Mouse (Mus musculus) adrenal gland, adult (tissue): ENCODE results near the gene Cenpb.

Experiments used
- DNase-seq, 2 experiments: peaks; one replicate each; pipeline ENCODE4 v3.0.0; 2022 to 2023; ENCODE audit warnings: low spot score in 1 of 2; ENCODE audit not compliant: inconsistent age in 2 of 2

The Cenpb gene

DNA sequence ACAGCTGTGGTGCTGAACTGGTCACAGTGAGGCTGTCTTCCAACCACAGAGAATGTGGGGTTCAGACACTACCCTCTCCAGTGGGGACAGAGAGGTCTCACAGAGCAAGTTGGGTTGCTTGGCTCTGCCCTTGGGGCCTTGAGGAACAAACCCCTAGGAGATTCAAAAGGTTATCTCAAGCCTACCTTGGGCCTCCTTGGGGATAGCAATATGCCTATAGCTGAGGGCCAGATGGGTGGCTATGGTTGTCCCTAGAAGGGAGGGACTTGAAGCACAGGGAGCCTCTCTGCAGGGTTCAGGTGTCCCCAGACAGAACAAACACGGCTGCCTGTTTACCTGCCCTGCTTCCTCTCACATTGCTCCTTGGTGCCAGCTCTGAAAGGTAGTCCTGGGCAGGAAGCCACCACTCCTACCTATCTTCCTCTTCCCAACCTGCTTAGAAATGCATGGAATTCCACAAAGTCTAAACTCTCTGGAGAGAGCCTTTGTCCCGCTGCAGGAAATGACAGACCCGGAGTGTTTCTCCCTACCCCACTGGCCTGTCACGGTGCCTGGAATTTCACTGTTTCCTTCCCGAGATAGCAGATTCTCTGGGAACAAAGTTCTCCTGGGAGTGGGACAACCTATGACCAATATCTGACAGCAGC is 39.9 kb downstream of the Cenpb start:
- peak in 1 of 2 experiments; percentile 4 for DNase-seq

DNA sequence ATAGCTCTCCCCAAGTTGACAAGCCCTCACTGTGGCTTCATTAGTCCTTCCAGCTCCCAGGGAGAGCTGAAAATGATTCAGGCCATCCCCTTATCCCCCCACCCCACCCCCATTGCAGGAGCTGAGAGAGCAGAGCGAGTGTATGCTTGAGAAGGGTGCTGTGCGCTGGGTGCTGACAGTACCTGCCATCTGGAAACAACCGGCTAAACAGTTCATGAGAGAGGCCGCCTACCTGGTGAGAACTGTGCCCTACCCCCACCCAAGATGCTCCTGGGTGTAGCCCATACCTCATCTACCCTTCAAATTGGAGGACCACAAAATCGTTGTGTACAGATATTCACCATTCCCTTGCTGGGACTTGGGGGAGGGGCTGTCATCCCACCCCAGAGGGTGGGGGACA is 40.6 kb downstream of the Cenpb start:
- DNase-seq, result no peak

DNA sequence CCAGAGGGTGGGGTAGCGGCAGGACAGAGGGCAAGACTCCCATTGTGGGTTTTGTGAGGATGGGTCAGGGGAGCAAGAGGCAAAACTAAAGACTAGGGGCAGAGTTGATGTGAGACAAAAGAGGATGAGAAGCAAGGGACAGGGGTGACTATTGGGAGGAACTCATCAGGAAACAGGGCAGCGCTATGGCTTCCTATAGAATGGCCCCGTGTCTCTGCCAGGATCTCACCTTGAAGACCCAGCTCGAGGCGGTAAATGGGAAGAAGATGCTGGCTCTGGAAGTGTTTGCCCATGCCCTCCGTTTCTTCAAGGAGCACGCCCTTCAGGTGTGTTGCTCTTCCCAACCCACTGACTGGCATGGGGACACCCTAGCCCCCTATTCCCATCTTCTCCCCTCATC is 41.1 kb downstream of the Cenpb start:
- no peak for DNase-seq

GRCm38 (mm10) chr2:131138296-131138695 is 41.6 kb downstream of the Cenpb start:
- DNase-seq, result peak in 1 of 2 experiments; percentile 1

GRCm38 (mm10) chr2:131135521-131136139 is 44.2 kb downstream of the Cenpb start:
- peak; percentile 3 to 19 for DNase-seq

DNA sequence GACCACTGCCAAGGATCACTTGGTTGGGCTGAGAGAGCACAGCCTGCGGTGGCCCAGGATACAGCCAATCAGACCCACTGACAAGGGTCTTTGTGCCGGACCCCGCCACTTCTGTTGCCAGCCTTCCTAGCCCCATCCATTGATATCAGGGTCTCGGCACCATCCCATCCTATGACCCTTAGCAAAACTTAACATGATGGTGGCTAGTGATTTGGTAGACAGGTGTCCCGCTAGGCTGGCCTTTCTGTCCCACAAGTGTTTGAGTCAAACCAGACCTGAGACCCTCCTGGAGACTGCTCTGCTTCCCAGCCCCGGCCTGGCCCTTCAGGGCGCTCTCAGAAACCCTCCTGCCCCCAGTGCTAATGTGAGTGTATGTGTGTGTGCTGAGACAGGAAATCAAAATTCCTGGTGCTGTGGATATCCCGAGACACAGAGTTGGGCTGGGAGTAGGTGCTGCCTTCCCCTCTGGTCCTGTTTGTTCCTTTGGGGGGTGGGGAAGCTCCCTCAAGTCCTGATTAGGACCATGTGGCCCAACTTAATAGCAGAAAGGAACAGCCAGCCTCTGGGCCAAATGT is 45.0 kb downstream of the Cenpb start:
- peak; percentile 4 to 18 for DNase-seq

DNA sequence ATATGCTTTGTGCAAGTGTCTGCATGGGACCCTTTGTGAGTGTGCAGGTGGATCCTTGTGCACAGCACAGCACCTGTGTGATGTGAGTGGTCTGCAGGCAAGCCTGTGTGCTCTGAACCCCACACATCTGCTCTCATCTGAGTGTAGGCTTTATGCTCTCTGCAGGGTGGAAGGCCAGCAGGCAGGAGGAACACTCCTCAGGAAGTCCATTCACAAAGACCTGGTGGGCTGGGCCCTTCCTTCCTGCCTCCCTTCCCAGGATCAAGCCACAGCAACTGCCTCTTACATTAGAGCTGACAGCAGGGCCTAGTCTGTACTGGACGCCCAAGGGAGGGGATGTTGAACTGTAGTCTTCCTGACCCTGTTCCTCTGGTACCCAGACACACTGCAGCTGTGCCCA is 45.5 kb downstream of the Cenpb start:
- peak; percentile 30 to 67 for DNase-seq

DNA sequence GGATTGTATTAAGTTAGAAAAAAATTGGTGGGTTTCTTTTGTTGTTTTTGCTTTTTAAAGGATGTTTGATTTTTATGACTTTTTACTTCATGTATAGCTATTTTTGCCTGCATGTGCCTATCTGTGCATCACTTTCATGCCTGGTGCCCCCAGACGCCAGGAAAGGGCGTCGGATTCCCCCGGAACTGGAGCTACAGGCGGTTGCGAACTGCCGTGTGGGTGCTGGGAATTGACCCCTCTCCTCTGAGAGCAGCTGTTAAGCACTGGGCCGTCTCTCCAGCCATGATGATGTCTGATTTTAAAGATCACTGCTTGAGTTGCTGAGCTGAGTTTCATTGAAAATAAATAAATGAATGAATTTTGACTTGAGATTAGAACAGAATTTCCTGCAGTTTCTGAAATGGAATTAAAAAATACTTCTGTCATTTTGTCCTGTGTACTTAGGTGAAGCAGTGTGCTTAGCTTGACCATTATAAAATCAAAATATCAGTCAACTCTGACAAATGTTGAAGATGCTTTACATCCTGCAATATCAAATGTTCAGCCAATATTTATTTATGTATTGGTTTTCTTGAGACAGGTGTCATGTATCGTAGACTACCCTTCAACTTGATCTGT is 46.8 kb downstream of the Cenpb start, which contains the start of gene Gm11037:
TSS of gene Gm11037 (plus strand) at position 568 of the 618 bp plus-strand sequence.
- no peak for DNase-seq

GRCm38 (mm10) chr2:131132111-131132888 is 47.6 kb downstream of the Cenpb start:
- peak in 1 of 2 experiments; percentile 18 for DNase-seq

GRCm38 (mm10) chr2:131130849-131131248 is 49.0 kb downstream of the Cenpb start:
- no peak for DNase-seq

DNA sequence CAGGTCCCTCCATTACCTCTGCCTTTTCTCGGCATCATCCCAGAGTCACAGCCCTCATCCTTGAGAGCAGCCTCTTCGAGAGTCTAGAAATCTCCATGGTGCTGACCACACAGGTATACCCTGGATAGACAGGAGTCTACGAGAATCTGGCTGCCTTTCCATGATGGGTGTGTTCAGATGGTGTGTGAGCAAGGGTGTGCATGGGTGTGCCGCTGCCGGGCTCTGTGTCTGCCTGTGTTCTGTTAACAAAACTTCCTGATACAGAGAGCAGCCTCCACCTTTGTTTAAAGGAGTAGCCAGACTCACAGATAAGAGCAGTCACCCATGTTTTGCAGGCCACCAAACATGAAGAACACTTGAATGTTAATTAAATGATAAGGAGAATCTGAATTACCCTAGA is 50.0 kb downstream of the Cenpb start:
- DNase-seq, result peak in 1 of 2 experiments; percentile 2

DNA sequence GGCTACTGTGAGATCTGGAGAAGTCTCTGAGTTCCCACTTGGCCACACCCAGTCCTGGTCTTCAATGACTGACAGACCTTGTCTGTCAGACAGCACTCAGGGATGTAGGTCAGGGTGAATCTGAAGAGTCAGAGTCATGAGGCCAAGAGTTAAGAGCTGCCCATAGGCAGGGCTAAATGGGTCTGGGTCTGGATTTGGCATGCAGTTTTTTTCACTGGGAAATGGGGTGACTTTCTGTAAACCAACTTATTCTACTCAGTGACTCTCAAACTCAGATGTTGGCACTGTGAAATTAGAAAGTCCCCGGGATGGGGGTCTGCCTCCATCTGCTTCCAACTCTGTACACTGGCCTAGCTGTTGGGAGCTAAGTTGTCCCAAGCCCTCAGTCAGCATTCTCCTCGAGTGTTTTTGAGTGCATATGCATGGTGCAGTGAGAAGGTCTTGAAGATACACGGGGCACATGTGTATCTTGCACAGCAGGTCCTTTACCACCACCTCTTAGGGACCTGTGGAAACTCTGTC is 51.2 kb downstream of the Cenpb start:
- DNase-seq, result peak in 1 of 2 experiments; percentile 2

DNA sequence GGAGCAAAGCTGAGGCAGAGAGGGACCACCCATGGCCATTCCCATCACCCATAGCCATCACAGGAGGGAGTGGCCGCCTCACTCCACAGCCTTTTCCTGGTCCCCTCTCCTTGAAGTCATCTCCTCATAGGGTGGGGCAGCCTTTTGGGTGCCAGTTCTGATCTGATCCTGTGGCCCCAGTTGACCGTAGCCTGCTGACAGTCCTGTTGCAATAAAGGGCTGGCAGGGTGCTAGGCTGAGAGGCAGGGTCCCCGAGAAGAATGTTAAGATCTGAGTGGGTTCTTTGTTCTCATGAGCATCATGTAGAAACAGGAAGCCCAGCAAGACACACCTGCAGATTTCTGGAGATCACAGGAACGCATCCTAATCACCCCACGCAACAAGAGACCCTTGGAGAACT is 51.7 kb downstream of the Cenpb start:
- peak; percentile 4 to 41 for DNase-seq

GRCm38 (mm10) chr2:131127161-131127730 is 52.6 kb downstream of the Cenpb start, which contains the start of gene Hspa12b:
Gene Hspa12b (plus strand): TSS chr2:131127280.
- peak; percentile 53 to 72 for DNase-seq

DNA sequence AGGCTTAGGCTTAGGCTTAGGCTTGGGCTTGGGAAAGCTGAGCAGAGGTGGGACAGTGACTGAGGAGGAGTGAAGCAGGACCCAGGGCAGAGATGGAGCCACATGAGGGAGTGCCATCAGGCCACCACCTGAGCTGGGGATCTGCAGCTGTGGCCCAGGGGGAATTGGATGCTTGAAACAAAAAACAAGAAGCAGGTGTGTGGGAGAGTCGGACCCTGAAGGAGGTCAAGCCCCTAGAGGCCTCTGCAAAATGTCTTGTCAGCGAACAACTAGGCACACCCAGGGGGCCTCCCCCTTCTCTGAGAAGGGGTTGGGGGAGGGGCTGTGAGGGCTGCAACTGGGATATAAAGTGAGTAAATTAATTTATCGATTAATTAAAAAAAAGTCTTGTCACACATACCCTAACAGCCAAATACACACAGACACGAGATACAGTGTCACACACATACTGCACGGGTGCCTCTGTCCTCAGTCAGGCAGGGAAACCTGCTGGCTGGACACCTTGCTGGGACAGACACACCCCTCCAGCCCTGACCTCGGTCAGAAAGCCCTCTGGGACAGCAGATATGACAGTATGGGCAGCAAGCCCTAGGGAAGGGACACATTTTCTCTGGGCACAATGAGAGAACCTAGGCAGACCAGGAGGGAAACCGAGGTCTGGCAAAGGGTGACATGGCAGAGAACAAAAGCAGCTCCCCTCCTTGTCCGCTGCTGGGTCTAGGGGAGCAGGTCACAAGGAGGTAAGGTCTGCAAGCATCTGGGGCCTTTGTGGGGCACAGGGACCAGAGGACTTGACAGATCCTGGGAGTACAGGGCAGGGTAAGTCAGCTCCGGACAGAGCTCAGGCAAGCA is 53.7 kb downstream of the Cenpb start:
- DNase-seq, result peak in 1 of 2 experiments; percentile 23
